Mouse (Mus musculus) liver, embryonic 14.5 days (tissue): Measurements from ENCODE around the gene Gabbr2. TPM values are rescaled to one million over a fixed set of nuclear protein-coding genes. Genes with fewer than 3 reads are reported as not detected.
A peak's percentile ranks its signal among the peaks of the same experiment; 100 is the strongest.

Source experiments
- ATAC-seq: fragments of 200-750 bp; cut with Nextera tagmentation; 2 replicates; pipeline ENCODE4 v1.8.0; 2017; ENCODE audit warnings: moderate number of reproducible peaks, mild to moderate bottlenecking, moderate library complexity; ENCODE audit not compliant: insufficient read depth
- DNase-seq, 3 experiments: peaks; one replicate each; pipeline ENCODE4 v3.0.0-alpha.2; 2012 to 2013; ENCODE audit warnings: low read depth in 3 of 3, low spot score in 3 of 3
- H3K27ac ChIP-seq: fragments of 300-500 bp; sonication (generic); 2 replicates; pipeline ENCODE4 v1.5.1; 2014; ENCODE audit warnings: moderate library complexity, mild to moderate bottlenecking, control low read depth, inconsistent platforms
- H3K27me3 ChIP-seq: fragments of 300-500 bp; sonication (generic); 2 replicates; pipeline ENCODE4 v1.6.1; 2014; ENCODE audit warnings: mild to moderate bottlenecking, low read length, moderate library complexity; ENCODE audit not compliant: control insufficient read depth, insufficient read depth
- H3K36me3 ChIP-seq: fragments of 300-500 bp; sonication (generic); replicated peaks from 2 replicates; pipeline ENCODE4 v1.6.1; 2014; ENCODE audit warnings: low read depth; ENCODE audit not compliant: control insufficient read depth, insufficient read depth
- H3K4me1 ChIP-seq, 2 experiments: fragments of 200-500 bp in 1 of 2; fragments of 300-500 bp in 1 of 2; sonication (generic) in 1 of 2; replicated peaks; 2 replicates each; pipeline ENCODE4 v1.6.1; 2012 to 2014; ENCODE audit warnings: antibody characterized with exemption in 1 of 2, inconsistent platforms in 1 of 2, low read length in 1 of 2; ENCODE audit not compliant: control insufficient read depth in 2 of 2, insufficient read depth in 2 of 2
- H3K4me2 ChIP-seq: fragments of 300-500 bp; sonication (generic); 2 replicates; pipeline ENCODE4 v1.6.1; 2014; ENCODE audit warnings: low read depth, mild to moderate bottlenecking, control low read depth, moderate library complexity
- H3K4me3 ChIP-seq, 2 experiments: fragments of 200-500 bp in 1 of 2; fragments of 300-500 bp in 1 of 2; sonication (generic) in 1 of 2; 2 replicates each; pipeline ENCODE4 v1.5.1; 2012 to 2014; ENCODE audit warnings: low read depth in 2 of 2, low read length in 2 of 2, mild to moderate bottlenecking in 2 of 2, control low read depth in 1 of 2, inconsistent platforms in 1 of 2, moderate library complexity in 1 of 2; ENCODE audit not compliant: insufficient read depth in 1 of 2
- H3K9ac ChIP-seq: fragments of 300-500 bp; sonication (generic); replicated peaks from 2 replicates; pipeline ENCODE4 v1.6.1; 2014; ENCODE audit warnings: mild to moderate bottlenecking, control low read depth, moderate library complexity
- H3K9me3 ChIP-seq: fragments of 300-500 bp; sonication (generic); 2 replicates; pipeline ENCODE4 v1.6.1; 2016; ENCODE audit warnings: low read length, mixed read lengths; ENCODE audit not compliant: control insufficient read depth
- CTCF ChIP-seq: IDR thresholded peaks from 2 replicates; pipeline ENCODE4 v1.5.1; 2016; ENCODE audit warnings: antibody characterized with exemption, low read depth, control low read depth
- EP300 ChIP-seq: IDR thresholded peaks from 2 replicates; pipeline ENCODE4 v1.6.1; 2016; ENCODE audit warnings: antibody characterized with exemption, low read depth
- WGBS: fragments of 180-500 bp; shearing (Covaris S2); extraction: QIAGEN DNeasy Blood & Tissue Kit; methylation state at CpG from one replicate; pipeline ENCODE4 v1.1.7; 2014; ENCODE audit not compliant: insufficient replicate concordance; 5-methylcytosine and 5-hydroxymethylcytosine counted together
- polyA plus RNA-seq, 2 experiments: library from polyadenylated mRNA; depleted of rRNA in 1 of 2; stranded (reverse) in 1 of 2; unstranded in 1 of 2; fragments of >200 nt; fragmentation: Nextera tagmentation in 1 of 2; extraction: Ambion mirVana in 1 of 2; gene quantifications; 2 replicates each; pipeline versions ENCODE4 v1.2.1 to v1.2.3; 2012 to 2014

The Gabbr2 gene
- polyA plus RNA-seq, 2 experiments: 0.07 TPM; not detected in 1

GRCm38 (mm10) chr4:46668620-46669019, 323.1 kb downstream of the Gabbr2 start:
- TF ChIP-seq EP300: no peak
- TF ChIP-seq CTCF: no peak
- no peak for ATAC-seq
- H3K4me3 ChIP-seq: no peak overlapping the region
- no peak overlapping the region for H3K4me2 ChIP-seq
- no peak for DNase-seq
- no peaks in the 10 kb centered on the region for H3K27me3 ChIP-seq
- H3K9me3 ChIP-seq: no peaks in the 10 kb centered on the region
- no peak overlapping the region for H3K27ac ChIP-seq
- WGBS: 47% methylated on average over 11 of the region's 11 CpGs
- H3K9ac ChIP-seq: no peak overlapping the region
- H3K36me3 ChIP-seq: no peaks in the 10 kb centered on the region
- peaks cover 2 to 3% of the 10 kb centered on the region in 2 experiments; a peak in 1 of 4 replicates for H3K4me1 ChIP-seq

- DNase-seq: no peak
- no peaks in the 10 kb centered on the region for H3K9me3 ChIP-seq
- TF ChIP-seq EP300: no peak
- TF ChIP-seq CTCF: no peak
- 63% methylated on average over 5 of the region's 5 CpGs for WGBS
- H3K9ac ChIP-seq: no peak overlapping the region
- no peak overlapping the region for H3K27ac ChIP-seq
- no peak for ATAC-seq
- no peaks in the 10 kb centered on the region for H3K27me3 ChIP-seq
- no peaks in the 10 kb centered on the region for H3K36me3 ChIP-seq
- H3K4me2 ChIP-seq: no peak overlapping the region
- peaks cover 2 to 3% of the 10 kb centered on the region in 2 experiments; a peak in 1 of 4 replicates for H3K4me1 ChIP-seq
- no peak overlapping the region for H3K4me3 ChIP-seq
Observed at GRCm38 (mm10) chr4:46666420-46666819, 325.3 kb downstream of the Gabbr2 start.

DNA sequence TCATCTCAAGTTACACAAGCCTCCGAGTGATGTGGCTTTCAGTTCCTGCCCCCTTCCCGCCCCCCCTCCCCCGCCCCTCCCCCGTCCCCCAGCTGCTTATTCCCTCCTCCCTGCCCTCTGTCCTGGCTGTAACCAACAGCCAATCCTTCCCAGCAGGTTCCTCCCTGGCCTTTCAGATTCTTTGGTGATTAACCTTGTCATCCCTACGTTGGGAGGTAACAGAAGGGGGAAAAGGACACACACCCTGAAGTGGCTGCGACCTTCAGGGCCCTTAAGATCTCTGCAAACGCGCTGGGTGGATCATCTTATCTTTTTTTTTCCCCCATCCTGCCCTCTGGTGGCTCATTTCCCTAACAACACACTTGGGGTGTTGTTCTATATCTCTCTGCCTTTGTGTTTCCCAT, 326.3 kb downstream of the Gabbr2 start:
- Histone ChIP-seq H3K4me2 (no peak overlapping the region), H3K4me1 (peaks cover 2 to 3% of the 10 kb centered on the region in 2 experiments; a peak in 1 of 4 replicates), H3K27ac (no peak overlapping the region), H3K9ac (no peak overlapping the region), H3K36me3 (no peaks in the 10 kb centered on the region), H3K4me3 (no peak overlapping the region), H3K27me3 (no peaks in the 10 kb centered on the region), H3K9me3 (no peaks in the 10 kb centered on the region)
- peak; percentile 54 for TF ChIP-seq CTCF
- TF ChIP-seq EP300: no peak
- 2% methylated on average over 6 of the region's 8 CpGs for WGBS
- DNase-seq (peak in 2 of 3 experiments; percentile 17 to 24), ATAC-seq (no peak)

DNA sequence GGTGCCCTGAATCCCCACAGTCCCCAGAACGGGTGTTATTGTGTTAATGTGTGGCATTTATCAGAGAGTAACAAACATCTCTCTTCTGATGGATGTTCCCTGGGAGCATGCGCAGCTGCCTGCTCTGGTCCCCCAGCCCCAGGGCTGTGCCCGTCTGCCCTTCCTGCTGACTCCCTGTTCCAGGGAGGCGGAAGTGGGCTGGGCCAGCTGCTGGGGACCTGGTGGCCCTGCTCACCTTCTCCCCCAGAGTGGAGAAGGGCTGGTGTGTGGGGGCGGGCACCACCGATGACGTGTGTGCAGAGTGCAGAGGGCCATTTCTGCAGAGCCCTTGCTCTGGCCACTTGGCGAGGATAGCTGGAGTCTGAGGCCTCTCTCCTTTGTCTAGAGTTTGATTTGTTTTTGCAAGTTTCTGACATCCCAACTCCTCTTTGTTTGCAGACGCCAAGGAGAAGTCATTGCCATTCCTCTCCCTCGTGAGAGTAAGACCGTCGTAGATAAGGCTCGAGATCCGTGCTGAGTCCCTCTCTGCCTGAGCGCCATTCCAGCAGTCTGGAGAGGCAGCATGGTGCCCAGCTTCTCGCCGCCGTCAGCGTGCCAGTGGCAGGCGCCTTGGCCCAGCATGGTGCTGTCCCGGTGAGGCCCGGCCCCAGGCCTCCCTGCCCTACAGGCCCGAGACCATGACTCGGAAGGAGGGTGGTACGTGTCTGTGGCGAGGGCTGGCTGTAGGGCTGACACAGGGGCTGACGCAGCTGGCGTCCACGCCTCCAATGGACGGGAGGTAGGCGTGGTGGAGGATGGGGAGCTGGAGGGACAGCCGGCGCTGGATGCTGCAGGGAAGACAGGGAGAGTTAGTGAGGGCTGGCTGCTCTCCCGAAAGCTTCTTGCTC, 327.3 kb downstream of the Gabbr2 start:
- H3K9me3 ChIP-seq: no peaks in the 10 kb centered on the region
- no peaks in the 10 kb centered on the region for H3K36me3 ChIP-seq
- TF ChIP-seq CTCF: no peak
- no peaks in the 10 kb centered on the region for H3K27me3 ChIP-seq
- peak overlapping the region; percentile 29 to 40 for H3K4me3 ChIP-seq
- H3K9ac ChIP-seq: no peak overlapping the region; the same call in 1 of the 2 replicates
- peak in 1 of 3 experiments; percentile 12 for DNase-seq
- ATAC-seq: peak; percentile 81
- H3K27ac ChIP-seq: no peak overlapping the region
- H3K4me1 ChIP-seq: peaks cover 2 to 3% of the 10 kb centered on the region in 2 experiments; a peak in 1 of 4 replicates
- WGBS: 7% methylated on average over 34 of the region's 34 CpGs
- peak overlapping the region; percentile 64 for H3K4me2 ChIP-seq

- Histone ChIP-seq H3K9me3 (no peaks in the 10 kb centered on the region), H3K27ac (no peak overlapping the region), H3K4me1 (peaks cover 2 to 3% of the 10 kb centered on the region in 2 experiments; a peak in 1 of 4 replicates), H3K4me3 (no peak overlapping the region), H3K9ac (no peak overlapping the region), H3K27me3 (no peaks in the 10 kb centered on the region), H3K4me2 (no peak overlapping the region), H3K36me3 (no peaks in the 10 kb centered on the region)
- TF ChIP-seq CTCF (no peak), EP300 (no peak)
- no peak for ATAC-seq
- 65% methylated on average over 9 of the region's 9 CpGs for WGBS
- no peak for DNase-seq
Observed at GRCm38 (mm10) chr4:46661433-46661832, 330.2 kb downstream of the Gabbr2 start.
